Mouse (Mus musculus) stomach, postnatal 0 days (tissue): ENCODE measurements around the gene Rplp2.

ENCODE experiments used
- CTCF ChIP-seq: IDR thresholded peaks from 2 replicates; pipeline ENCODE4 v1.5.1; 2016; ENCODE audit warnings: antibody characterized with exemption, low read depth, mild to moderate bottlenecking, moderate library complexity
- EP300 ChIP-seq: optimal IDR thresholded peaks from 2 replicates; pipeline ENCODE3; 2016; ENCODE audit warnings: antibody characterized with exemption

- TF ChIP-seq CTCF = no peak
- TF ChIP-seq EP300 = no peak
Measured at GRCm38 (mm10) chr7:141418970-141419369, 28.2 kb upstream of the Rplp2 start.
